Comparison of ENCODE assay signal across 22 mouse cellular contexts in genomic region chr19:42485443-42485842, GRCm38 (mm10). TPM values are rescaled to one million over a fixed set of nuclear protein-coding genes. Genes with fewer than 3 reads are reported as not detected.
DNase-seq lines count a peak whose midpoint lies in the region; ATAC-seq and TF ChIP-seq lines count a peak whose summit lies in the region.
"Had no signal": no experiment of that assay in that cellular context is flagged by ENCODE, and none has a peak within 500 bp of the region (broad histone marks: within the 10 kb centered on the region; RNA-seq: fewer than 3 reads in every experiment).

No protein-coding gene starts in this region.

- H3K27me3 ChIP-seq in heart, embryonic 10.5 days (ENCODE audit: insufficient read depth, poor library complexity, severe bottlenecking), result peaks cover 22% of the 10 kb centered on the region
- no peaks in the 10 kb centered on the region for H3K27me3 ChIP-seq in hindbrain, postnatal 0 days (ENCODE audit: insufficient read depth, low read length)
- no peaks in the 10 kb centered on the region for H3K27me3 ChIP-seq in hindbrain, embryonic 10.5 days (ENCODE audit: insufficient read depth, poor library complexity, severe bottlenecking)
- H3K27me3 ChIP-seq: embryonic facial prominence, embryonic 13.5 days; forebrain, embryonic 15.5 days; limb, embryonic 15.5 days had no signal

- no peak for TF ChIP-seq CTCF in hindbrain, postnatal 0 days (IDR thresholded peaks at IDR 0.05; ENCODE audit: low read depth)

- no peak overlapping the region for H3K4me3 ChIP-seq in heart, embryonic 10.5 days
- no peak overlapping the region for H3K4me3 ChIP-seq in hindbrain, postnatal 0 days (ENCODE audit: low read length)
- H3K4me3 ChIP-seq in hindbrain, embryonic 10.5 days, result no peak overlapping the region
- H3K4me3 ChIP-seq: embryonic facial prominence, embryonic 13.5 days; forebrain, embryonic 15.5 days; heart, adult 2 months; limb, embryonic 15.5 days had no signal

- DNase-seq in heart, adult 8-10 months (ENCODE audit: low spot score), result peak; percentile 9
- no peak for DNase-seq in heart, embryonic 10.5 days (ENCODE audit: low spot score)
- DNase-seq in hindbrain, postnatal 0 days (ENCODE audit: low spot score), result peak; percentile 24
- no peak for DNase-seq in hindbrain, embryonic 10.5 days (ENCODE audit: low spot score)
- peak; percentile 20 for DNase-seq in 3T3-L1 (ENCODE audit: low read depth, low spot score)
- DNase-seq in NIH3T3 (ENCODE audit: low read depth), result peak; percentile 50
- no peak for DNase-seq in kidney, postnatal 25 days
- DNase-seq: cerebellum, adult 2 months; cerebellum, postnatal 25 days; gastrocnemius, postnatal 10 days; kidney, adult 2 months; kidney, postnatal 10 days; left cerebral cortex, postnatal 4 days; lung, embryonic 14.5 days; thymus, adult 2 months; thymus, postnatal 4 days had no signal

- H3K27ac ChIP-seq in heart, embryonic 10.5 days, result no peak overlapping the region
- no peak overlapping the region for H3K27ac ChIP-seq in hindbrain, postnatal 0 days
- no peak overlapping the region for H3K27ac ChIP-seq in hindbrain, embryonic 10.5 days
- H3K27ac ChIP-seq: embryonic facial prominence, embryonic 13.5 days; forebrain, embryonic 15.5 days; heart, adult 2 months; limb, embryonic 15.5 days; liver, embryonic 14.5 days; stomach, postnatal 0 days had no signal

- H3K36me3 ChIP-seq in heart, embryonic 10.5 days, result no peaks in the 10 kb centered on the region
- no peaks in the 10 kb centered on the region for H3K36me3 ChIP-seq in hindbrain, postnatal 0 days (ENCODE audit: insufficient read depth, low read length)
- no peaks in the 10 kb centered on the region for H3K36me3 ChIP-seq in hindbrain, embryonic 10.5 days
- H3K36me3 ChIP-seq: embryonic facial prominence, embryonic 13.5 days; forebrain, embryonic 15.5 days; limb, embryonic 15.5 days had no signal

- H3K9me3 ChIP-seq in heart, embryonic 10.5 days, result no peaks in the 10 kb centered on the region
- H3K9me3 ChIP-seq in hindbrain, postnatal 0 days (ENCODE audit: low read length), result no peaks in the 10 kb centered on the region
- no peaks in the 10 kb centered on the region for H3K9me3 ChIP-seq in hindbrain, embryonic 10.5 days
- H3K9me3 ChIP-seq: embryonic facial prominence, embryonic 13.5 days; forebrain, embryonic 15.5 days; limb, embryonic 15.5 days had no signal

- H3K9ac ChIP-seq in hindbrain, postnatal 0 days (replicated peaks; ENCODE audit: low read length), result no peak overlapping the region
- H3K9ac ChIP-seq: embryonic facial prominence, embryonic 13.5 days; forebrain, embryonic 15.5 days; limb, embryonic 15.5 days; liver, embryonic 14.5 days; lung, embryonic 14.5 days had no signal

- no peak overlapping the region for H3K4me2 ChIP-seq in hindbrain, postnatal 0 days (ENCODE audit: low read depth, low read length)
- H3K4me2 ChIP-seq: embryonic facial prominence, embryonic 13.5 days; forebrain, embryonic 15.5 days; limb, embryonic 15.5 days; lung, embryonic 14.5 days had no signal

- peaks cover 6% of the 10 kb centered on the region; the same call in 1 of the 2 replicates for H3K4me1 ChIP-seq in heart, embryonic 10.5 days
- H3K4me1 ChIP-seq in hindbrain, postnatal 0 days (ENCODE audit: insufficient read depth, low read length), result no peaks in the 10 kb centered on the region
- H3K4me1 ChIP-seq in hindbrain, embryonic 10.5 days (replicated peaks), result no peaks in the 10 kb centered on the region
- H3K4me1 ChIP-seq: limb, embryonic 15.5 days had no signal

- WGBS in heart, embryonic 10.5 days, result 55% methylated on average over 7 of the region's 7 CpGs
- WGBS in hindbrain, postnatal 0 days, result 43% methylated on average over 7 of the region's 7 CpGs
- 73% methylated on average over 7 of the region's 7 CpGs for WGBS in hindbrain, embryonic 10.5 days

- ATAC-seq in hindbrain, postnatal 0 days, result no peak
- ATAC-seq: forebrain, embryonic 15.5 days had no signal

RNA-seq across cellular contexts. Expression of gene R3hcc1l, which starts 33.1 kb away (rescaled TPM):
- 10 to 100 TPM; 24.6 to 29.5 (median 26.5) TPM for total RNA-seq in heart, adult 8-10 months (2022)
- polyA plus RNA-seq in heart, embryonic 10.5 days (2016; fragmentation: Nextera tagmentation; extraction: Ambion mirVana), result 13.7 and 15.0 TPM in 2 replicates
- total RNA-seq in hindbrain, postnatal 0 days (2014; rRNA removed), result 7.2 and 8.1 TPM in 2 replicates
- polyA plus RNA-seq in hindbrain, postnatal 0 days (2015; fragmentation: Nextera tagmentation; extraction: Ambion mirVana), result 8.8 and 10.5 TPM in 2 replicates
- polyA plus RNA-seq in hindbrain, embryonic 10.5 days (2016; fragmentation: Nextera tagmentation; extraction: Ambion mirVana), result 15.4 and 25.0 TPM in 2 replicates

RNA-seq across cellular contexts. Expression of gene Crtac1, which starts 53.9 kb away (rescaled TPM):
- total RNA-seq in heart, adult 8-10 months (2022), result under 1 TPM in 2 of 4 experiments, not detected in 2; 0.09 to 0.60 TPM
- 0.07 and 0.28 TPM in 2 replicates for polyA plus RNA-seq in heart, embryonic 10.5 days (2016; fragmentation: Nextera tagmentation; extraction: Ambion mirVana)
- 31.3 and 34.8 TPM in 2 replicates for total RNA-seq in hindbrain, postnatal 0 days (2014; rRNA removed)
- polyA plus RNA-seq in hindbrain, postnatal 0 days (2015; fragmentation: Nextera tagmentation; extraction: Ambion mirVana), result 50.2 and 53.1 TPM in 2 replicates
- polyA plus RNA-seq in hindbrain, embryonic 10.5 days (2016; fragmentation: Nextera tagmentation; extraction: Ambion mirVana), result 5.5 and 8.8 TPM in 2 replicates
- total RNA-seq: heart, adult 2 months had no signal
- polyA plus RNA-seq: heart, adult 2 months had no signal

Comparison
In these comparisons a context has a peak if more than half of its experiments do, and no peak if none do; other contexts are left out.
1. DNase-seq: peak in heart, adult 8-10 months (single experiment), hindbrain, postnatal 0 days (single experiment), 3T3-L1 (single experiment) and NIH3T3 (single experiment); none in heart, embryonic 10.5 days (single experiment), hindbrain, embryonic 10.5 days (single experiment) and kidney, postnatal 25 days (0 of 2).